Mouse (Mus musculus): ENCODE measurements at regions not wholly inside any gene's neighbourhood (a gene's known extent, or its start where the extent isn't known, plus 50 kb on each side); places are given as distances from the start of the nearest gene placed in this dataset.

DNA sequence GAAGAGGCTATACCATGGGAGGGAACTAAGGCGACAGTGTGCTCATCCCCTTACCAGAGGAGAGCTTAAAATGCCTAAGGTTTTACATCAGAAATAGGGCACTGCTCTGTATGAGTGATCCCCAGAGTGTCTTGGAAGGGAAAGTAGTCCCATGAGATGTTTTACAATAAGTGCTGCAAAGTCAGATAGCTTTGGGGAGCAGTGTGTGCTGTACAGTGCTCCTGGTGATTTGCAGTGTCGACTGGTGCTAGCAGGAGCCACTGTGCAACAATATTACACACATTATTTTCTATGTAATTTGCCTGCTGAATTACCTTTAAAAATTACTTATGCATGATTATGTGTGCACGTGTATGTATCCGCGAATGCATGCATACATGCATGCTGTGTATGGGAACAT is 314.3 kb upstream of the Mtpn start:
- ATAC-seq = no peak
- Histone ChIP-seq H3K4me3 (ENCODE audit: low read length) (no peak overlapping the region), H3K27me3 (replicated peaks; ENCODE audit: control insufficient read depth, insufficient read depth, low read length) (no peaks in the 10 kb centered on the region), H3K4me1 (ENCODE audit: control insufficient read depth, insufficient read depth, low read depth, low read length) (no peaks in the 10 kb centered on the region), H3K4me2 (ENCODE audit: low read length) (no peak overlapping the region), H3K36me3 (ENCODE audit: control insufficient read depth, insufficient read depth, low read length) (no peaks in the 10 kb centered on the region), H3K9me3 (ENCODE audit: control insufficient read depth, low read length) (no peaks in the 10 kb centered on the region), H3K9ac (ENCODE audit: low read depth, low read length) (no peak overlapping the region), H3K27ac (ENCODE audit: low read depth, low read length) (no peak overlapping the region)
- 85% methylated on average over 5 of the region's 5 CpGs for WGBS

DNA sequence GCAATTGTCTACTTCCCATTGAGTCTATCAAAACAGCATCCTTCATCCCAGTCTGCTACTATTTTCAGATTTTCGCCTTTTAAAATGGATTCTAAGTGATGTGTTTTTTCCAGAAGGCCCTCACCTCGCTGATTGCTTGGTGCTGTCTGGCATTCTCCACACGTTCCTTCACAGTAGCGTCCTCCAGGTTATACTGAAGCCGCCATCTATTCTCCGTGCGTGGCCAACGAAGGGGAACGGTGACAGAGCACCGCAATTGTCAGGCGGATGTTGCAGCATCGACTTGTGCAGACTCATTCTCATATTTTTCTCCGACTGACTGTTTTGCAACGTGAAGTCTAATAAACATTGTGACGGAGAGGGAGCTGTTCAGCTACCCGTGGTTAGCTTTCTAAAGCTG is 277.0 kb upstream of the Mtpn start:
- H3K4me3 ChIP-seq (ENCODE audit: low read length) = no peak overlapping the region
- no peaks in the 10 kb centered on the region for H3K9me3 ChIP-seq (ENCODE audit: control insufficient read depth, low read length)
- no peak overlapping the region for H3K4me2 ChIP-seq (ENCODE audit: low read length)
- WGBS = 69% methylated on average over 16 of the region's 16 CpGs
- no peak overlapping the region for H3K27ac ChIP-seq (ENCODE audit: low read depth, low read length)
- no peaks in the 10 kb centered on the region; the same call in 1 of the 2 replicates for H3K4me1 ChIP-seq (ENCODE audit: control insufficient read depth, insufficient read depth, low read depth, low read length)
- H3K27me3 ChIP-seq (replicated peaks; ENCODE audit: control insufficient read depth, insufficient read depth, low read length) = no peaks in the 10 kb centered on the region
- no peaks in the 10 kb centered on the region for H3K36me3 ChIP-seq (ENCODE audit: control insufficient read depth, insufficient read depth, low read length)
- H3K9ac ChIP-seq (ENCODE audit: low read depth, low read length) = no peak overlapping the region
- peak; percentile 60; the same call in 1 of the 2 replicates for ATAC-seq

GRCm38 (mm10) chr6:35814476-35814875 is 274.8 kb upstream of the Mtpn start:
- H3K27me3 ChIP-seq (replicated peaks; ENCODE audit: control insufficient read depth, insufficient read depth, low read length) = no peaks in the 10 kb centered on the region
- 86% methylated on average over 5 of the region's 5 CpGs for WGBS
- H3K9me3 ChIP-seq (ENCODE audit: control insufficient read depth, low read length) = no peaks in the 10 kb centered on the region
- H3K36me3 ChIP-seq (ENCODE audit: control insufficient read depth, insufficient read depth, low read length) = no peaks in the 10 kb centered on the region
- H3K27ac ChIP-seq (ENCODE audit: low read depth, low read length) = no peak overlapping the region
- no peak overlapping the region for H3K4me3 ChIP-seq (ENCODE audit: low read length)
- H3K9ac ChIP-seq (ENCODE audit: low read depth, low read length) = no peak overlapping the region
- no peaks in the 10 kb centered on the region; the same call in 1 of the 2 replicates for H3K4me1 ChIP-seq (ENCODE audit: control insufficient read depth, insufficient read depth, low read depth, low read length)
- ATAC-seq = no peak
- H3K4me2 ChIP-seq (ENCODE audit: low read length) = no peak overlapping the region

DNA sequence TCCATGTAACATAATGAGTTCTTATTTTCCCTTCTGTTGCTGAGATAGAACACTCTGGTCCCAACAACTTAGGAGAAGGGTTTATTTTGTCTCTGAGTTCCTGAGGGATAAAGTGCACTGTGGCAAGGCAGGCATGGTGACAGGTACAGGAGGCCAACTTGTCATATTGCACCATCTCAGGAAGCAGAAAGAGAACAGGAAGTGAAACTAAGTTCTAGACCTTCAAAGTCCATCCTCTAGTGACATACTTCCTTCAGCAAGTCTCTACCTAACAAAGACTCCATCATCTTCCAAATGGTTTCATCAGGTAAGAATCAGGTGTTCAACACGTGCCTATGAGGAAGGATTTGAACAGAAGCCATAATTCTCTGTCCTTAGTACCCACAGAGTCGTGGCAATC is 266.1 kb upstream of the Mtpn start:
- H3K4me1 ChIP-seq (ENCODE audit: control insufficient read depth, insufficient read depth, low read depth, low read length) = no peaks in the 10 kb centered on the region
- no peak overlapping the region for H3K4me2 ChIP-seq (ENCODE audit: low read length)
- no peak for ATAC-seq

GRCm38 (mm10) chr6:35804041-35804440 is 264.4 kb upstream of the Mtpn start:
- H3K4me3 ChIP-seq (ENCODE audit: low read length) = no peak overlapping the region
- H3K9me3 ChIP-seq (ENCODE audit: control insufficient read depth, low read length) = no peaks in the 10 kb centered on the region
- WGBS = 81% methylated on average over 3 of the region's 3 CpGs
- no peaks in the 10 kb centered on the region for H3K27me3 ChIP-seq (replicated peaks; ENCODE audit: control insufficient read depth, insufficient read depth, low read length)
- H3K36me3 ChIP-seq (ENCODE audit: control insufficient read depth, insufficient read depth, low read length) = no peaks in the 10 kb centered on the region
- H3K9ac ChIP-seq (ENCODE audit: low read depth, low read length) = no peak overlapping the region
- no peak overlapping the region for H3K4me2 ChIP-seq (ENCODE audit: low read length)
- ATAC-seq = no peak
- no peak overlapping the region for H3K27ac ChIP-seq (ENCODE audit: low read depth, low read length)
- no peaks in the 10 kb centered on the region for H3K4me1 ChIP-seq (ENCODE audit: control insufficient read depth, insufficient read depth, low read depth, low read length)

More for the DNA sequence above, 266.1 kb upstream of the Mtpn start:
- H3K4me3 ChIP-seq (ENCODE audit: low read length) = no peak overlapping the region
- no peaks in the 10 kb centered on the region for H3K36me3 ChIP-seq (ENCODE audit: control insufficient read depth, insufficient read depth, low read length)
- H3K27ac ChIP-seq (ENCODE audit: low read depth, low read length) = no peak overlapping the region
- H3K27me3 ChIP-seq (replicated peaks; ENCODE audit: control insufficient read depth, insufficient read depth, low read length) = no peaks in the 10 kb centered on the region
- H3K9me3 ChIP-seq (ENCODE audit: control insufficient read depth, low read length) = no peaks in the 10 kb centered on the region
- 82% methylated on average over 2 of the region's 2 CpGs for WGBS
- no peak overlapping the region for H3K9ac ChIP-seq (ENCODE audit: low read depth, low read length)

- no peak overlapping the region for H3K4me2 ChIP-seq (ENCODE audit: low read length)
- 95% methylated on average over 1 of the region's 1 CpGs for WGBS
- no peak for ATAC-seq
- H3K9ac ChIP-seq (ENCODE audit: low read depth, low read length) = no peak overlapping the region
- H3K36me3 ChIP-seq (ENCODE audit: control insufficient read depth, insufficient read depth, low read length) = no peaks in the 10 kb centered on the region
- H3K4me1 ChIP-seq (ENCODE audit: control insufficient read depth, insufficient read depth, low read depth, low read length) = no peaks in the 10 kb centered on the region
- H3K27me3 ChIP-seq (replicated peaks; ENCODE audit: control insufficient read depth, insufficient read depth, low read length) = no peaks in the 10 kb centered on the region
- no peak overlapping the region for H3K4me3 ChIP-seq (ENCODE audit: low read length)
- H3K9me3 ChIP-seq (ENCODE audit: control insufficient read depth, low read length) = no peaks in the 10 kb centered on the region
- no peak overlapping the region for H3K27ac ChIP-seq (ENCODE audit: low read depth, low read length)
Measured at GRCm38 (mm10) chr6:35779706-35780105, 240.0 kb upstream of the Mtpn start.

GRCm38 (mm10) chr6:35770907-35771306 is 231.2 kb upstream of the Mtpn start:
- Histone ChIP-seq H3K9ac (ENCODE audit: low read depth, low read length) (no peak overlapping the region), H3K4me3 (ENCODE audit: low read length) (no peak overlapping the region), H3K27me3 (replicated peaks; ENCODE audit: control insufficient read depth, insufficient read depth, low read length) (no peaks in the 10 kb centered on the region), H3K27ac (ENCODE audit: low read depth, low read length) (no peak overlapping the region), H3K36me3 (ENCODE audit: control insufficient read depth, insufficient read depth, low read length) (no peaks in the 10 kb centered on the region), H3K9me3 (ENCODE audit: control insufficient read depth, low read length) (no peaks in the 10 kb centered on the region), H3K4me2 (ENCODE audit: low read length) (no peak overlapping the region), H3K4me1 (ENCODE audit: control insufficient read depth, insufficient read depth, low read depth, low read length) (no peaks in the 10 kb centered on the region)
- WGBS = 83% methylated on average over 3 of the region's 3 CpGs
- ATAC-seq = no peak

DNA sequence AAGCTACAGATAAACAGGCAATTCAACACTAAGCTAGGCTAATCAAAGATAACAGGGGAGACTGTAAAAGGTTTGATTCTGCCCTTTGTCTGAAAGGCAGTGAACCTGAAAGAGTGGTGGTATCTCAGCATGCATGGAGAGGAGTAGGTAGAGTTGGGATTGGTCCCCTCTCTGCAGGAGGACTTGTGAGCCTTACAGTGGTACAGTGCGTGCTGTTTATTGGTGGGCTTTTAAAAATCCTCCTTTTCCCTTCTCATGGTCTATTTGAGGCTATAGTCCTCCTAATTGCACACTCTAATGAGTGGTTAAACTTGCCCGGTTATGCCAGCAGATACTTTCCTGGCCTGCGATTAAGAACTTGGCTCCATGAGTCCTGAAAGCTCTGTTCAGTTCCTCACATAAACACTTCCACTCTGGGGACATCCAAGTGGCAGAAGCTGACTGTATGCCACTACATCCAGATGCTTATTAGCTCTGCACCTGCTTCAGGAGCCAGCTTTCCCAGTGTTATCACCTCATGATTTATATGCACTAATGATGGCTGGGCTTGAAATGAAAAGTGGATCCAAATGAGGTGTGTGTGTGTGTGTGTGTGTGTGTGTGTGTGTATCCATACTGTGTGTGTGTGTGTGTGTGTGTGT is 220.0 kb upstream of the Mtpn start:
- H3K27me3 ChIP-seq (replicated peaks; ENCODE audit: control insufficient read depth, insufficient read depth, low read length) = no peaks in the 10 kb centered on the region
- no peak overlapping the region for H3K27ac ChIP-seq (ENCODE audit: low read depth, low read length)
- no peaks in the 10 kb centered on the region for H3K36me3 ChIP-seq (ENCODE audit: control insufficient read depth, insufficient read depth, low read length)
- no peak overlapping the region for H3K4me2 ChIP-seq (ENCODE audit: low read length)
- WGBS = 63% methylated on average over 3 of the region's 3 CpGs
- no peak overlapping the region for H3K4me3 ChIP-seq (ENCODE audit: low read length)
- H3K9ac ChIP-seq (ENCODE audit: low read depth, low read length) = no peak overlapping the region
- ATAC-seq = peak; percentile 74
- H3K4me1 ChIP-seq (ENCODE audit: control insufficient read depth, insufficient read depth, low read depth, low read length) = no peaks in the 10 kb centered on the region
- no peaks in the 10 kb centered on the region for H3K9me3 ChIP-seq (ENCODE audit: control insufficient read depth, low read length)

- H3K4me2 ChIP-seq (ENCODE audit: low read length) = no peak overlapping the region
- no peak overlapping the region for H3K4me3 ChIP-seq (ENCODE audit: low read length)
- no peaks in the 10 kb centered on the region for H3K27me3 ChIP-seq (replicated peaks; ENCODE audit: control insufficient read depth, insufficient read depth, low read length)
- 43% methylated on average over 1 of the region's 1 CpGs for WGBS
- ATAC-seq = no peak
- no peaks in the 10 kb centered on the region for H3K9me3 ChIP-seq (ENCODE audit: control insufficient read depth, low read length)
- H3K9ac ChIP-seq (ENCODE audit: low read depth, low read length) = no peak overlapping the region
- no peaks in the 10 kb centered on the region for H3K36me3 ChIP-seq (ENCODE audit: control insufficient read depth, insufficient read depth, low read length)
- no peaks in the 10 kb centered on the region for H3K4me1 ChIP-seq (ENCODE audit: control insufficient read depth, insufficient read depth, low read depth, low read length)
- no peak overlapping the region for H3K27ac ChIP-seq (ENCODE audit: low read depth, low read length)
Measured at GRCm38 (mm10) chr6:35746034-35746433, 206.3 kb upstream of the Mtpn start.

GRCm38 (mm10) chr6:35705587-35705986 is 165.9 kb upstream of the Mtpn start:
- no peak for ATAC-seq
- H3K27ac ChIP-seq (ENCODE audit: low read depth, low read length) = no peak overlapping the region
- H3K9ac ChIP-seq (ENCODE audit: low read depth, low read length) = no peak overlapping the region
- 82% methylated on average over 3 of the region's 3 CpGs for WGBS
- no peaks in the 10 kb centered on the region for H3K27me3 ChIP-seq (replicated peaks; ENCODE audit: control insufficient read depth, insufficient read depth, low read length)
- no peak overlapping the region for H3K4me3 ChIP-seq (ENCODE audit: low read length)
- no peak overlapping the region for H3K4me2 ChIP-seq (ENCODE audit: low read length)
- H3K9me3 ChIP-seq (ENCODE audit: control insufficient read depth, low read length) = no peaks in the 10 kb centered on the region
- H3K36me3 ChIP-seq (ENCODE audit: control insufficient read depth, insufficient read depth, low read length) = no peaks in the 10 kb centered on the region
- no peaks in the 10 kb centered on the region for H3K4me1 ChIP-seq (ENCODE audit: control insufficient read depth, insufficient read depth, low read depth, low read length)
